In genomic region chr17:87973261-87974167, GRCm38 (mm10) we compare ENCODE assay signal across 13 mouse cellular contexts. TPM values are rescaled to one million over a fixed set of nuclear protein-coding genes. Genes with fewer than 3 reads are reported as not detected.
A peak's percentile ranks its signal among the peaks of the same experiment; 100 is the strongest.
DNase-seq lines count a peak whose midpoint lies in the region; ATAC-seq and TF ChIP-seq lines count a peak whose summit lies in the region.
"Had no signal": no experiment of that assay in that cellular context is flagged by ENCODE, and none has a peak within 500 bp of the region (broad histone marks: within the 10 kb centered on the region; RNA-seq: fewer than 3 reads in every experiment).

No protein-coding gene starts in this region.

- H3K9me3 ChIP-seq in heart, embryonic 12.5 days (replicated peaks), result no peaks in the 10 kb centered on the region
- no peaks in the 10 kb centered on the region for H3K9me3 ChIP-seq in stomach, embryonic 15.5 days
- no peaks in the 10 kb centered on the region for H3K9me3 ChIP-seq in stomach, postnatal 0 days (ENCODE audit: control insufficient read depth, low read length)
- no peaks in the 10 kb centered on the region for H3K9me3 ChIP-seq in hindbrain, embryonic 15.5 days
- H3K9me3 ChIP-seq in neural tube, embryonic 15.5 days (replicated peaks), result no peaks in the 10 kb centered on the region

- H3K36me3 ChIP-seq in heart, embryonic 12.5 days, result peaks cover 11% of the 10 kb centered on the region; the same call in 1 of the 2 replicates
- no peaks in the 10 kb centered on the region for H3K36me3 ChIP-seq in heart, adult 2 months (ENCODE audit: control insufficient read depth, insufficient read depth, low read length)
- no peaks in the 10 kb centered on the region; the same call in 1 of the 2 replicates for H3K36me3 ChIP-seq in stomach, embryonic 15.5 days
- H3K36me3 ChIP-seq in stomach, postnatal 0 days (ENCODE audit: control insufficient read depth, insufficient read depth, low read length), result no peaks in the 10 kb centered on the region
- no peaks in the 10 kb centered on the region for H3K36me3 ChIP-seq in hindbrain, embryonic 15.5 days
- no peaks in the 10 kb centered on the region for H3K36me3 ChIP-seq in neural tube, embryonic 15.5 days

- H3K4me3 ChIP-seq in heart, embryonic 12.5 days, result no peak overlapping the region
- no peak overlapping the region for H3K4me3 ChIP-seq in heart, adult 2 months
- no peak overlapping the region for H3K4me3 ChIP-seq in stomach, embryonic 15.5 days (replicated peaks)
- H3K4me3 ChIP-seq in stomach, postnatal 0 days (ENCODE audit: low read depth, low read length), result no peak overlapping the region
- H3K4me3 ChIP-seq in hindbrain, embryonic 15.5 days, result no peak overlapping the region
- H3K4me3 ChIP-seq in neural tube, embryonic 15.5 days (replicated peaks), result peak overlapping the region; percentile 99

- intact Hi-C loops in heart, adult 2 months (cut with DNase I), result no loop called here
- intact Hi-C loops in gastrocnemius, postnatal 14 days (cut with DNase I; ENCODE audit: low total_unique reads), result no loop called here

- no peak for DNase-seq in heart, adult 2 months
- no peak for DNase-seq in stomach, postnatal 0 days (ENCODE audit: low spot score)
- DNase-seq in gastrocnemius, postnatal 14 days, result no peak
- DNase-seq: lung, postnatal 36 days; retina, postnatal 1 day had no signal

- ATAC-seq in heart, embryonic 12.5 days (ENCODE audit: insufficient number of reproducible peaks, low FRiP score), result no peak
- ATAC-seq in stomach, embryonic 15.5 days (ENCODE audit: insufficient read depth, low FRiP score, low read depth), result no peak
- ATAC-seq in stomach, postnatal 0 days (ENCODE audit: low FRiP score, low TSS enrichment), result no peak
- no peak for ATAC-seq in hindbrain, embryonic 15.5 days (ENCODE audit: low FRiP score, low read depth)
- ATAC-seq in neural tube, embryonic 15.5 days (ENCODE audit: low FRiP score), result no peak
- no peak for ATAC-seq in CD4-positive, CD25-positive, alpha-beta regulatory T cell, adult 4 months

- H3K27ac ChIP-seq in heart, embryonic 12.5 days (ENCODE audit: poor library complexity, severe bottlenecking), result no peak overlapping the region
- H3K27ac ChIP-seq in heart, adult 2 months, result no peak overlapping the region
- no peak overlapping the region for H3K27ac ChIP-seq in stomach, embryonic 15.5 days
- no peak overlapping the region for H3K27ac ChIP-seq in stomach, postnatal 0 days (replicated peaks)
- H3K27ac ChIP-seq in hindbrain, embryonic 15.5 days (replicated peaks), result no peak overlapping the region
- no peak overlapping the region for H3K27ac ChIP-seq in neural tube, embryonic 15.5 days (replicated peaks)

- no peak overlapping the region for H3K9ac ChIP-seq in heart, embryonic 12.5 days
- H3K9ac ChIP-seq in heart, adult 2 months (ENCODE audit: low read depth, low read length), result no peak overlapping the region
- no peak overlapping the region for H3K9ac ChIP-seq in stomach, embryonic 15.5 days
- H3K9ac ChIP-seq in stomach, postnatal 0 days (ENCODE audit: low read length), result no peak overlapping the region
- H3K9ac ChIP-seq in hindbrain, embryonic 15.5 days, result no peak overlapping the region
- H3K9ac ChIP-seq in neural tube, embryonic 15.5 days (replicated peaks), result no peak overlapping the region

- no peak for TF ChIP-seq CTCF in heart, adult 2 months (IDR thresholded peaks at IDR 0.05)
- TF ChIP-seq CTCF in stomach, postnatal 0 days (IDR thresholded peaks at IDR 0.05; ENCODE audit: low read depth), result no peak

- H3K79me2 ChIP-seq in heart, adult 2 months (replicated peaks; ENCODE audit: control insufficient read depth, insufficient read depth, low read length), result peaks cover 1% of the 10 kb centered on the region; the same call in 1 of the 2 replicates

- peak overlapping the region; percentile 74; the same call in 1 of the 2 replicates for H3K4me2 ChIP-seq in heart, embryonic 12.5 days
- H3K4me2 ChIP-seq in stomach, embryonic 15.5 days, result peak overlapping the region; percentile 70; the same call in 1 of the 2 replicates
- H3K4me2 ChIP-seq in stomach, postnatal 0 days (replicated peaks; ENCODE audit: low read depth), result no peak overlapping the region
- H3K4me2 ChIP-seq in hindbrain, embryonic 15.5 days, result peak overlapping the region; percentile 87; the same call in 1 of the 2 replicates
- H3K4me2 ChIP-seq in neural tube, embryonic 15.5 days, result peak overlapping the region; percentile 86; the same call in 1 of the 2 replicates

- no peak for TF ChIP-seq EP300 in heart, adult 2 months (IDR thresholded peaks at IDR 0.05; ENCODE audit: insufficient read depth, low read depth, low read length)
- no peak for TF ChIP-seq EP300 in stomach, postnatal 0 days (optimal IDR thresholded peaks at IDR 0.05)

- 64% methylated on average over 10 of the region's 10 CpGs for WGBS in heart, embryonic 12.5 days
- 68% methylated on average over 10 of the region's 10 CpGs for WGBS in heart, adult 2 months
- 68% methylated on average over 10 of the region's 10 CpGs for WGBS in stomach, embryonic 15.5 days
- 63% methylated on average over 10 of the region's 10 CpGs for WGBS in stomach, postnatal 0 days
- WGBS in hindbrain, embryonic 15.5 days, result 68% methylated on average over 10 of the region's 10 CpGs
- WGBS in neural tube, embryonic 15.5 days, result 70% methylated on average over 10 of the region's 10 CpGs

- no peak for TF ChIP-seq POLR2A in heart, adult 2 months (IDR thresholded peaks at IDR 0.05; ENCODE audit: insufficient read depth, low read depth, low read length)

- no peaks in the 10 kb centered on the region for H3K27me3 ChIP-seq in heart, embryonic 12.5 days (replicated peaks)
- H3K27me3 ChIP-seq in heart, adult 2 months (ENCODE audit: control insufficient read depth, insufficient read depth, low read length), result no peaks in the 10 kb centered on the region
- H3K27me3 ChIP-seq in stomach, embryonic 15.5 days (replicated peaks), result no peaks in the 10 kb centered on the region
- no peaks in the 10 kb centered on the region for H3K27me3 ChIP-seq in stomach, postnatal 0 days (ENCODE audit: control insufficient read depth, insufficient read depth, low read length)
- H3K27me3 ChIP-seq in hindbrain, embryonic 15.5 days, result no peaks in the 10 kb centered on the region
- no peaks in the 10 kb centered on the region for H3K27me3 ChIP-seq in neural tube, embryonic 15.5 days (replicated peaks)

- H3K4me1 ChIP-seq in heart, embryonic 12.5 days (replicated peaks), result peaks cover 15% of the 10 kb centered on the region
- H3K4me1 ChIP-seq in heart, adult 2 months (ENCODE audit: control insufficient read depth, insufficient read depth, low read length), result peaks cover 1% of the 10 kb centered on the region; the same call in 1 of the 2 replicates
- H3K4me1 ChIP-seq in stomach, embryonic 15.5 days, result peaks cover 17% of the 10 kb centered on the region
- H3K4me1 ChIP-seq in stomach, postnatal 0 days (replicated peaks; ENCODE audit: control insufficient read depth, insufficient read depth), result peaks cover 2% of the 10 kb centered on the region; the same call in 1 of the 2 replicates
- H3K4me1 ChIP-seq in hindbrain, embryonic 15.5 days (replicated peaks), result peaks cover 18% of the 10 kb centered on the region
- H3K4me1 ChIP-seq in neural tube, embryonic 15.5 days, result peaks cover 19% of the 10 kb centered on the region

RNA-seq across cellular contexts. Expression of gene Msh6, which starts 1.3 kb away (rescaled TPM):
- 40.3 and 43.3 TPM in 2 replicates for polyA plus RNA-seq in heart, embryonic 12.5 days (2016; fragmentation: Nextera tagmentation; extraction: Ambion mirVana)
- total RNA-seq in heart, adult 2 months (2021), result 1 to 10 TPM; 8.2 to 8.6 TPM
- 1.5 and 3.3 TPM in 2 replicates for polyA plus RNA-seq in heart, adult 2 months (2012; rRNA removed)
- polyA plus RNA-seq in stomach, embryonic 15.5 days (2015; fragmentation: Nextera tagmentation; extraction: Ambion mirVana), result 42.5 and 48.1 TPM in 2 replicates
- 11.3 and 11.6 TPM in 2 replicates for polyA plus RNA-seq in stomach, postnatal 0 days (2015; fragmentation: Nextera tagmentation; extraction: Ambion mirVana)
- 29.6 and 31.8 TPM in 2 replicates for polyA plus RNA-seq in hindbrain, embryonic 15.5 days (2015; fragmentation: Nextera tagmentation; extraction: Ambion mirVana)
- polyA plus RNA-seq in neural tube, embryonic 15.5 days (2015; fragmentation: Nextera tagmentation; extraction: Ambion mirVana), result 25.2 and 32.9 TPM in 2 replicates
- total RNA-seq in gastrocnemius, postnatal 14 days (2021), result 1 to 10 TPM; 4.1 to 5.0 TPM
- polyA plus RNA-seq in CD4-positive, CD25-positive, alpha-beta regulatory T cell, adult 4 months (2017; shearing (Covaris generic)), result 10 to 100 TPM; 12.8 to 15.1 TPM

RNA-seq across cellular contexts. Expression of gene Rpl36-ps4, which starts 52.7 kb away (rescaled TPM):
- not detected in 2 replicates for polyA plus RNA-seq in heart, embryonic 12.5 days (2016; fragmentation: Nextera tagmentation; extraction: Ambion mirVana)
- not detected for total RNA-seq in heart, adult 2 months (2021)
- polyA plus RNA-seq in heart, adult 2 months (2012; rRNA removed), result not detected in 2 replicates
- polyA plus RNA-seq in stomach, embryonic 15.5 days (2015; fragmentation: Nextera tagmentation; extraction: Ambion mirVana), result not detected in 2 replicates
- not detected in 2 replicates for polyA plus RNA-seq in stomach, postnatal 0 days (2015; fragmentation: Nextera tagmentation; extraction: Ambion mirVana)
- polyA plus RNA-seq in hindbrain, embryonic 15.5 days (2015; fragmentation: Nextera tagmentation; extraction: Ambion mirVana), result not detected in 2 replicates
- polyA plus RNA-seq in neural tube, embryonic 15.5 days (2015; fragmentation: Nextera tagmentation; extraction: Ambion mirVana), result not detected in 2 replicates
- not detected for total RNA-seq in gastrocnemius, postnatal 14 days (2021)
- not detected for polyA plus RNA-seq in CD4-positive, CD25-positive, alpha-beta regulatory T cell, adult 4 months (2017; shearing (Covaris generic))
- total RNA-seq: adrenal gland, postnatal 4 days had no signal
- polyA plus RNA-seq: embryonic facial prominence, embryonic 11.5 days; inflammation-experienced regulatory T-cells, adult 6 months had no signal
